Mouse (Mus musculus): ENCODE data around the gene Veph1. TPM values are rescaled to one million over a fixed set of nuclear protein-coding genes. Genes with fewer than 3 reads are reported as not detected.

The Veph1 gene
- polyA plus RNA-seq, 1 experiment, result not detected

GRCm38 (mm10) chr3:66035226-66035625 is 261.4 kb downstream of the Veph1 start:
- no peak overlapping the region for H3K4me3 ChIP-seq (ENCODE audit: insufficient read depth, low read depth, low read length)
- no peak overlapping the region for H3K27ac ChIP-seq (replicated peaks; ENCODE audit: low read depth, low read length)
- H3K4me1 ChIP-seq (ENCODE audit: control insufficient read depth, insufficient read depth, insufficient read length, low read length), result no peaks in the 10 kb centered on the region

GRCm38 (mm10) chr3:66033346-66033745 is 263.3 kb downstream of the Veph1 start:
- no peak overlapping the region for H3K4me3 ChIP-seq (ENCODE audit: insufficient read depth, low read depth, low read length)
- H3K27ac ChIP-seq (replicated peaks; ENCODE audit: low read depth, low read length), result 0 out of 2 replicates have a peak overlapping the region, but pooled peaks have one; percentile 39
- no peaks in the 10 kb centered on the region for H3K4me1 ChIP-seq (ENCODE audit: control insufficient read depth, insufficient read depth, insufficient read length, low read length)

- Histone ChIP-seq H3K4me1 (ENCODE audit: control insufficient read depth, insufficient read depth, insufficient read length, low read length) (no peaks in the 10 kb centered on the region), H3K27ac (replicated peaks; ENCODE audit: low read depth, low read length) (no peak overlapping the region), H3K4me3 (ENCODE audit: insufficient read depth, low read depth, low read length) (no peak overlapping the region)
Observed at GRCm38 (mm10) chr3:66025454-66025853, 271.2 kb downstream of the Veph1 start.

- Histone ChIP-seq H3K27ac (replicated peaks; ENCODE audit: low read depth, low read length) (no peak overlapping the region), H3K4me1 (ENCODE audit: control insufficient read depth, insufficient read depth, insufficient read length, low read length) (no peaks in the 10 kb centered on the region)
Observed at GRCm38 (mm10) chr3:66024220-66024792, 272.3 kb downstream of the Veph1 start.

GRCm38 (mm10) chr3:66019171-66019570 is 277.5 kb downstream of the Veph1 start:
- Histone ChIP-seq H3K4me1 (ENCODE audit: control insufficient read depth, insufficient read depth, insufficient read length, low read length) (no peaks in the 10 kb centered on the region), H3K4me3 (ENCODE audit: insufficient read depth, low read depth, low read length) (no peak overlapping the region), H3K27ac (replicated peaks; ENCODE audit: low read depth, low read length) (no peak overlapping the region)

More at GRCm38 (mm10) chr3:66024220-66024792, 272.3 kb downstream of the Veph1 start:
- H3K4me3 ChIP-seq (ENCODE audit: insufficient read depth, low read depth, low read length), result no peak overlapping the region

- no peaks in the 10 kb centered on the region for H3K4me1 ChIP-seq (ENCODE audit: control insufficient read depth, insufficient read depth, insufficient read length, low read length)
- no peak overlapping the region for H3K27ac ChIP-seq (replicated peaks; ENCODE audit: low read depth, low read length)
- H3K4me3 ChIP-seq (ENCODE audit: insufficient read depth, low read depth, low read length), result no peak overlapping the region
Observed at GRCm38 (mm10) chr3:66007632-66008401, 288.8 kb downstream of the Veph1 start.

GRCm38 (mm10) chr3:66004989-66005388 is 291.6 kb downstream of the Veph1 start:
- Histone ChIP-seq H3K4me1 (ENCODE audit: control insufficient read depth, insufficient read depth, insufficient read length, low read length) (no peaks in the 10 kb centered on the region), H3K27ac (replicated peaks; ENCODE audit: low read depth, low read length) (no peak overlapping the region), H3K4me3 (ENCODE audit: insufficient read depth, low read depth, low read length) (no peak overlapping the region)

GRCm38 (mm10) chr3:66004220-66004951 is 292.3 kb downstream of the Veph1 start:
- Histone ChIP-seq H3K27ac (replicated peaks; ENCODE audit: low read depth, low read length) (no peak overlapping the region), H3K4me3 (ENCODE audit: insufficient read depth, low read depth, low read length) (no peak overlapping the region), H3K4me1 (ENCODE audit: control insufficient read depth, insufficient read depth, insufficient read length, low read length) (no peaks in the 10 kb centered on the region)

Other genes starting within 250 kb of the Veph1 start
- not detected in 2 replicates for gene Ptx3, start 76.9 kb downstream of the Veph1 start, polyA plus RNA-seq (2012; ENCODE audit: insufficient read depth, insufficient read length, missing spikeins)

Data from brown adipose tissue, adult 24 weeks (tissue).